Mouse (Mus musculus): Measurements from ENCODE around the gene Gm5751.

DNA sequence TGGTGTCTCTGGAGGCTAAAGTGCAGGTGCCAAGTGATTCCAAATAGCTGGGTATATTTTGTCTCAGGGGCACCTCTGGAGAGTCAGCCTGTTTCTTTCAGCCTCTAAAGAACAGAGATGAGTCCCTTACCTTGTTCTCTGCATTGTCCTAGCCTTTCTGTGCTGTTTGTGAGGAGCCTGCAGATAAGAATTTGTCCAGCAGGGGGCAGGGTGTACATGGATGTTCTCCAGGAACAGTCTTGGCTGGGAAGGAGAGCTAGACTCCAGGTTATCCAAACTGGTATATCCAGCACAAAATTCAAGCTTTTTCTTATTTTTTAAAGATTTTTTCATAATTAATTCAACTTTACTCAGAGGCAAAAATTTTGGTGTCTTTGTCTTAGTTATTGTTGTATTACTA lies 42.0 kb upstream of the Gm5751 start:
- TF ChIP-seq TAL1 (IDR thresholded peaks at IDR 0.05; ENCODE audit: low read length) = no peak
- TF ChIP-seq GATA1 (IDR thresholded peaks at IDR 0.05; ENCODE audit: low read length) = no peak
